Comparison of ENCODE assay signal across 8 mouse cellular contexts in genomic region chr1:152955564-152956211, GRCm38 (mm10). TPM values are rescaled to one million over a fixed set of nuclear protein-coding genes. Genes with fewer than 3 reads are reported as not detected.
DNase-seq lines count a peak whose midpoint lies in the region; ATAC-seq and TF ChIP-seq lines count a peak whose summit lies in the region.

No protein-coding gene starts in this region.

- TF ChIP-seq POLR2A in limb, embryonic 14.5 days (IDR thresholded peaks at IDR 0.05; ENCODE audit: borderline replicate concordance, extremely low read depth, insufficient read depth, insufficient read length) = no peak

- ATAC-seq in lung, embryonic 16.5 days (ENCODE audit: low read depth) = peak; percentile 15; the same call in 1 of the 2 replicates
- no peak for ATAC-seq in heart, postnatal 0 days (ENCODE audit: insufficient read depth, low read depth)
- ATAC-seq in limb, embryonic 14.5 days (ENCODE audit: low FRiP score, low read depth) = no peak

- no peaks in the 10 kb centered on the region for H3K9me3 ChIP-seq in lung, embryonic 16.5 days (ENCODE audit: control insufficient read depth, low read length)
- no peaks in the 10 kb centered on the region for H3K9me3 ChIP-seq in heart, postnatal 0 days (replicated peaks; ENCODE audit: control insufficient read depth, low read length)
- H3K9me3 ChIP-seq in limb, embryonic 14.5 days (ENCODE audit: control insufficient read depth, low read length) = no peaks in the 10 kb centered on the region

- WGBS in lung, embryonic 16.5 days = 2% methylated on average over 40 of the region's 40 CpGs
- WGBS in heart, postnatal 0 days = 2% methylated on average over 40 of the region's 40 CpGs
- WGBS in limb, embryonic 14.5 days = 1% methylated on average over 40 of the region's 40 CpGs

- no peaks in the 10 kb centered on the region for H3K36me3 ChIP-seq in lung, embryonic 16.5 days (ENCODE audit: control insufficient read depth, insufficient read depth, low read length)
- no peaks in the 10 kb centered on the region for H3K36me3 ChIP-seq in heart, postnatal 0 days (replicated peaks; ENCODE audit: control insufficient read depth, insufficient read depth, low read length)
- H3K36me3 ChIP-seq in limb, embryonic 14.5 days (ENCODE audit: control insufficient read depth, insufficient read depth, low read length) = no peaks in the 10 kb centered on the region

- peak overlapping the region; percentile 69 for H3K4me2 ChIP-seq in lung, embryonic 16.5 days (ENCODE audit: low read depth, low read length)
- peak overlapping the region; percentile 61 for H3K4me2 ChIP-seq in heart, postnatal 0 days (ENCODE audit: low read depth, low read length)
- H3K4me2 ChIP-seq in limb, embryonic 14.5 days (replicated peaks; ENCODE audit: low read depth, low read length, severe bottlenecking) = peak overlapping the region; percentile 57

- H3K27ac ChIP-seq in lung, embryonic 16.5 days (ENCODE audit: low read length) = no peak overlapping the region
- no peak overlapping the region for H3K27ac ChIP-seq in heart, postnatal 0 days (ENCODE audit: low read depth)
- H3K27ac ChIP-seq in limb, embryonic 14.5 days (replicated peaks; ENCODE audit: low read depth, low read length) = no peak overlapping the region

- DNase-seq in adrenal gland, postnatal 14 days = peak; percentile 7
- DNase-seq in adrenal gland, adult 18-20 months (ENCODE audit: low spot score in 2 of 2) = no peak
- DNase-seq in lung, postnatal 25 days (ENCODE audit: low spot score) = no peak
- DNase-seq in heart, postnatal 0 days (ENCODE audit: low spot score) = no peak
- no peak for DNase-seq in limb, embryonic 14.5 days (ENCODE audit: low spot score)
- peak; percentile 29 to 39 for DNase-seq in right cerebral cortex, adult 2 months (ENCODE audit: low spot score in 2 of 2)
- DNase-seq in ovary, adult 18-20 months (ENCODE audit: low spot score) = no peak

- H3K27me3 ChIP-seq in lung, embryonic 16.5 days (ENCODE audit: control insufficient read depth, insufficient read depth, low read depth, low read length) = peaks cover 34% of the 10 kb centered on the region
- peaks cover 37% of the 10 kb centered on the region for H3K27me3 ChIP-seq in heart, postnatal 0 days (ENCODE audit: control insufficient read depth, insufficient read depth, low read length)
- peaks cover 41% of the 10 kb centered on the region for H3K27me3 ChIP-seq in limb, embryonic 14.5 days (ENCODE audit: control insufficient read depth, insufficient read depth, low read length)

- peaks cover 7% of the 10 kb centered on the region; the same call in 1 of the 2 replicates for H3K4me1 ChIP-seq in lung, embryonic 16.5 days (replicated peaks; ENCODE audit: control insufficient read depth, insufficient read depth, low read length)
- peaks cover 6% of the 10 kb centered on the region; the same call in 1 of the 2 replicates for H3K4me1 ChIP-seq in heart, postnatal 0 days (ENCODE audit: control insufficient read depth, insufficient read depth)
- peaks cover 9% of the 10 kb centered on the region for H3K4me1 ChIP-seq in limb, embryonic 14.5 days (ENCODE audit: control insufficient read depth, insufficient read depth, low read length)

- TF ChIP-seq EP300 in heart, postnatal 0 days (IDR thresholded peaks at IDR 0.05; ENCODE audit: low read depth) = no peak

- no peak overlapping the region; the same call in 1 of the 2 replicates for H3K9ac ChIP-seq in lung, embryonic 16.5 days (ENCODE audit: low read length)
- H3K9ac ChIP-seq in heart, postnatal 0 days (replicated peaks; ENCODE audit: low read depth, low read length) = no peak overlapping the region
- no peak overlapping the region for H3K9ac ChIP-seq in limb, embryonic 14.5 days (ENCODE audit: low read depth, low read length, severe bottlenecking)

- H3K4me3 ChIP-seq in lung, embryonic 16.5 days (ENCODE audit: low read length) = peak overlapping the region; percentile 50
- peak overlapping the region; percentile 36 for H3K4me3 ChIP-seq in heart, postnatal 0 days (ENCODE audit: low read depth, low read length)
- H3K4me3 ChIP-seq in limb, embryonic 14.5 days (replicated peaks; ENCODE audit: low read length) = peak overlapping the region; percentile 35

- no peak for TF ChIP-seq CTCF in heart, postnatal 0 days (IDR thresholded peaks at IDR 0.05; ENCODE audit: low read depth)

RNA-seq across cellular contexts. Expression of gene Nmnat2, which starts 0.9 kb away (rescaled TPM):
- 0.96 and 2.6 TPM in 2 replicates for total RNA-seq in adrenal gland, postnatal 14 days (2021)
- 1 to 10 TPM in 1 of 2 experiments, under 1 TPM in 1; 0.99 to 1.9 TPM for total RNA-seq in adrenal gland, adult 18-20 months (2021)
- 3.8 and 7.2 TPM in 2 replicates for polyA plus RNA-seq in lung, embryonic 16.5 days (2015; fragmentation: Nextera tagmentation; extraction: Ambion mirVana)
- total RNA-seq in heart, postnatal 0 days (2014; rRNA removed; ENCODE audit: low replicate concordance) = 0.15 and 0.69 TPM in 2 replicates
- polyA plus RNA-seq in heart, postnatal 0 days (2015; fragmentation: Nextera tagmentation; extraction: Ambion mirVana) = 0.47 and 0.57 TPM in 2 replicates
- polyA plus RNA-seq in limb, embryonic 14.5 days (2012; rRNA removed) = 2.0 and 2.3 TPM in 2 replicates
- polyA plus RNA-seq in limb, embryonic 14.5 days (2014; fragmentation: Nextera tagmentation; extraction: Ambion mirVana) = 1.4 and 1.6 TPM in 2 replicates

RNA-seq across cellular contexts. Expression of gene Smg7, which starts 53.2 kb away (rescaled TPM):
- 55.5 and 58.0 TPM in 2 replicates for total RNA-seq in adrenal gland, postnatal 14 days (2021)
- total RNA-seq in adrenal gland, adult 18-20 months (2021) = 10 to 100 TPM; 65.8 to 73.8 TPM
- polyA plus RNA-seq in lung, embryonic 16.5 days (2015; fragmentation: Nextera tagmentation; extraction: Ambion mirVana) = 26.7 and 27.8 TPM in 2 replicates
- 30.9 and 46.0 TPM in 2 replicates for total RNA-seq in heart, postnatal 0 days (2014; rRNA removed; ENCODE audit: low replicate concordance)
- 12.5 and 13.5 TPM in 2 replicates for polyA plus RNA-seq in heart, postnatal 0 days (2015; fragmentation: Nextera tagmentation; extraction: Ambion mirVana)
- 37.3 and 42.9 TPM in 2 replicates for polyA plus RNA-seq in limb, embryonic 14.5 days (2012; rRNA removed)
- polyA plus RNA-seq in limb, embryonic 14.5 days (2014; fragmentation: Nextera tagmentation; extraction: Ambion mirVana) = 30.0 and 33.2 TPM in 2 replicates

Comparison
In these comparisons a context has a peak if more than half of its experiments do, and no peak if none do; other contexts are left out.
1. DNase-seq: peak in adrenal gland, postnatal 14 days (single experiment) and right cerebral cortex, adult 2 months (2 of 2); none in adrenal gland, adult 18-20 months (0 of 2), lung, postnatal 25 days (single experiment), heart, postnatal 0 days (single experiment), limb, embryonic 14.5 days (single experiment) and ovary, adult 18-20 months (single experiment).
2. Peak in every context shown above with its lines, with median percentiles within 50 percentile points of each other: H3K4me2 ChIP-seq and H3K4me3 ChIP-seq.